Mouse (Mus musculus) heart, embryonic 14.5 days (tissue): ENCODE results near the gene C2cd4c. TPM values are rescaled to one million over a fixed set of nuclear protein-coding genes. Genes with fewer than 3 reads are reported as not detected.

Source experiments
- ATAC-seq: fragments of 200-750 bp; cut with Nextera tagmentation; 2 replicates; pipeline ENCODE4 v1.8.0; 2017; ENCODE audit warnings: low read depth, moderate TSS enrichment; ENCODE audit not compliant: insufficient number of reproducible peaks, insufficient read depth, low FRiP score
- H3K27ac ChIP-seq, 2 experiments: fragments of 200-500 bp in 1 of 2; fragments of 300-500 bp in 1 of 2; sonication (generic) in 1 of 2; replicated peaks in 1 of 2; 2 replicates each; pipeline ENCODE4 v1.5.1; 2012 to 2014; ENCODE audit warnings: low read depth in 2 of 2, low read length in 2 of 2, control low read depth in 1 of 2, mild to moderate bottlenecking in 1 of 2, mixed read lengths in 1 of 2; ENCODE audit not compliant: control insufficient read depth in 1 of 2, insufficient read depth in 1 of 2
- H3K27me3 ChIP-seq: fragments of 300-500 bp; sonication (generic); 2 replicates; pipeline ENCODE4 v1.6.1; 2014; ENCODE audit warnings: mild to moderate bottlenecking, low read length, control low read depth; ENCODE audit not compliant: control insufficient read depth, insufficient read depth
- H3K36me3 ChIP-seq: fragments of 300-500 bp; sonication (generic); 2 replicates; pipeline ENCODE4 v1.6.1; 2014; ENCODE audit warnings: mild to moderate bottlenecking, control low read depth, low read length, mixed read lengths; ENCODE audit not compliant: control insufficient read depth, insufficient read depth
- H3K4me1 ChIP-seq, 2 experiments: fragments of 200-500 bp in 1 of 2; fragments of 300-500 bp in 1 of 2; sonication (generic) in 1 of 2; 2 replicates each; pipeline ENCODE4 v1.6.1; 2012 to 2014; ENCODE audit warnings: low read length in 2 of 2, control low read depth in 1 of 2, mixed read lengths in 1 of 2; ENCODE audit not compliant: control insufficient read depth in 2 of 2, insufficient read depth in 2 of 2
- H3K4me2 ChIP-seq: fragments of 300-500 bp; sonication (generic); 2 replicates; pipeline ENCODE4 v1.6.1; 2014; ENCODE audit warnings: mild to moderate bottlenecking, low read length
- H3K4me3 ChIP-seq, 2 experiments: fragments of 200-500 bp in 1 of 2; fragments of 300-500 bp in 1 of 2; sonication (generic) in 1 of 2; 2 replicates each; pipeline ENCODE4 v1.5.1; 2012 to 2014; ENCODE audit warnings: low read length in 2 of 2, mild to moderate bottlenecking in 2 of 2, control low read depth in 1 of 2, low read depth in 1 of 2, moderate library complexity in 1 of 2; ENCODE audit not compliant: control insufficient read depth in 1 of 2, insufficient read depth in 1 of 2
- H3K9ac ChIP-seq: fragments of 300-500 bp; sonication (generic); 2 replicates; pipeline ENCODE4 v1.6.1; 2014; ENCODE audit warnings: mild to moderate bottlenecking, low read length
- H3K9me3 ChIP-seq: fragments of 300-500 bp; sonication (generic); 2 replicates; pipeline ENCODE4 v1.6.1; 2016; ENCODE audit warnings: low read length, control low read depth; ENCODE audit not compliant: control insufficient read depth
- WGBS: fragments of 180-500 bp; shearing (Covaris S2); extraction: QIAGEN DNeasy Blood & Tissue Kit; methylation state at CpG from one replicate; pipeline ENCODE4 v1.1.7; 2014; 5-methylcytosine and 5-hydroxymethylcytosine counted together
- polyA plus RNA-seq: library from polyadenylated mRNA; unstranded; fragments of >200 nt; fragmentation: Nextera tagmentation; extraction: Ambion mirVana; gene quantifications from 2 replicates; pipeline ENCODE4 v1.2.1, GENCODE M21; 2014

Gene C2cd4c
- polyA plus RNA-seq, 1 experiment from 2014 or later = not detected

- peak; percentile 54; the same call in 1 of the 2 replicates for ATAC-seq
- H3K27ac ChIP-seq = no peak overlapping the region
- no peaks in the 10 kb centered on the region for H3K36me3 ChIP-seq
- H3K4me2 ChIP-seq = no peak overlapping the region
- H3K4me3 ChIP-seq = no peak overlapping the region
- H3K9ac ChIP-seq = no peak overlapping the region
- WGBS = 16% methylated on average over 17 of the region's 17 CpGs
- H3K9me3 ChIP-seq = no peaks in the 10 kb centered on the region
- peaks cover 19% of the 10 kb centered on the region for H3K27me3 ChIP-seq
- H3K4me1 ChIP-seq = no peaks in the 10 kb centered on the region
These were observed 18.8 kb downstream of the C2cd4c start for GRCm38 (mm10) chr10:79594872-79595589.

DNA sequence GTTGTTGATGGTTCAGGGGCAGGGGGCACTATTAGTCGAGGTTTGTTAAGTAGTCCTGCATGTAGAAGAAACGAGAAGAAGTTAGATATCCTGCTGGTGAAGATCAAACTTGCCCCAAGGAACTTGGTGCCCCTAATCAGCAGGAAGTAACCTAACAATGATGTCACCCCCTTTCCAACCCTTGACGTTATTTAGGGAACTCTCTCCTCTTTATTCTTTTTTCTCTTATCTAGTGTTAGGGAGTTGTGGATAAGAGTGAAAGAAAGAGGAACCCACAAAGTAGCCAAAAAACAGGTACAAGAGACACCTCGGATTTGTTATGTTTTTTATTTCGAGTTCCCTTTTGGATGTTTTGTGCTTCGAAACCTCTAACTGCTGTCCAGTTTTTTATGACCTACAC, 19.7 kb downstream of the C2cd4c start:
- no peak overlapping the region for H3K4me2 ChIP-seq
- no peak for ATAC-seq
- H3K4me1 ChIP-seq = no peaks in the 10 kb centered on the region
- H3K9me3 ChIP-seq = no peaks in the 10 kb centered on the region
- no peak overlapping the region for H3K4me3 ChIP-seq
- 44% methylated on average over 6 of the region's 6 CpGs for WGBS
- no peak overlapping the region for H3K27ac ChIP-seq
- H3K9ac ChIP-seq = no peak overlapping the region
- peaks cover 19% of the 10 kb centered on the region for H3K27me3 ChIP-seq
- H3K36me3 ChIP-seq = no peaks in the 10 kb centered on the region

DNA sequence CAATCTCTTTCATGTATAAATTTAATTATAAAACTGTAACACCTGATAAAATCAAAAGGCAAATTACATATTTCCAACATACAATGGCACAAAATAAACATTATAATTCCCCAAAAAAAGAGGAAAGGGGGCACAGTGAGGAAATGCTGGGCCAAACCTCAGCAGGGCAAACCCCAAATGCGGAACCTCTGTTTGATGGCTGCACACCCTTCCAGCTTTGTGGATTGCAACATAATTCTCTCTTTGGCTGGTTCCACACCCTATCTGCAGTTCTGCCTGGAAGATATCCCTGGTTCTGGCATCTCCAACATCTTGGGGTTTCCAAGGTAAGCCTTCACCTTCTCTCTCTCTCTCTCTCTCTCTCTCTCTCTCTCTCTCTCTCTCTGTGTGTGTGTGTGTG, 23.1 kb downstream of the C2cd4c start:
- Histone ChIP-seq H3K4me1 (no peaks in the 10 kb centered on the region), H3K4me2 (no peak overlapping the region), H3K36me3 (no peaks in the 10 kb centered on the region), H3K27me3 (peaks cover 18% of the 10 kb centered on the region), H3K9me3 (no peaks in the 10 kb centered on the region), H3K27ac (no peak overlapping the region), H3K9ac (no peak overlapping the region), H3K4me3 (no peak overlapping the region)
- no peak for ATAC-seq
- WGBS = 100% methylated on average over 1 of the region's 1 CpGs

DNA sequence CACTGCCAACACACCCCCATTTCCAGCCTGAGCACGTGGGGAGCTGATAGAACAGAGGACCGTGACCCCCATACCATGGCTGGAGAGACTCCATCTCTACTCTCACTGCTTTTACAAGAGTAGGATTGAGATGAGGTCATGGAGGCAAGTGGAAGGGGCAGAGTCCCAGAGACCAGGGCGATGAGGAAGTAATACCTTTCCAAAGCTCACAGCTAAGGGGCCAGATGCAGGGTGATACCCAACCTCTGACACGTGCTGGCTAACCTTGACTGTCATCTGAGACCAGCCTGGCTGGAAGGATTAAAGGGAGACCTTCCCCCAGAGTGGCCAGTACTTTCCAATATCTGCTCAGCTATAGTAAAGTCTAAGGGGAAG, 26.1 kb downstream of the C2cd4c start:
- Histone ChIP-seq H3K27me3 (no peaks in the 10 kb centered on the region), H3K4me3 (no peak overlapping the region), H3K9ac (no peak overlapping the region), H3K27ac (no peak overlapping the region), H3K4me1 (no peaks in the 10 kb centered on the region), H3K36me3 (no peaks in the 10 kb centered on the region), H3K9me3 (no peaks in the 10 kb centered on the region), H3K4me2 (no peak overlapping the region)
- no peak for ATAC-seq
- WGBS = 66% methylated on average over 4 of the region's 4 CpGs

DNA sequence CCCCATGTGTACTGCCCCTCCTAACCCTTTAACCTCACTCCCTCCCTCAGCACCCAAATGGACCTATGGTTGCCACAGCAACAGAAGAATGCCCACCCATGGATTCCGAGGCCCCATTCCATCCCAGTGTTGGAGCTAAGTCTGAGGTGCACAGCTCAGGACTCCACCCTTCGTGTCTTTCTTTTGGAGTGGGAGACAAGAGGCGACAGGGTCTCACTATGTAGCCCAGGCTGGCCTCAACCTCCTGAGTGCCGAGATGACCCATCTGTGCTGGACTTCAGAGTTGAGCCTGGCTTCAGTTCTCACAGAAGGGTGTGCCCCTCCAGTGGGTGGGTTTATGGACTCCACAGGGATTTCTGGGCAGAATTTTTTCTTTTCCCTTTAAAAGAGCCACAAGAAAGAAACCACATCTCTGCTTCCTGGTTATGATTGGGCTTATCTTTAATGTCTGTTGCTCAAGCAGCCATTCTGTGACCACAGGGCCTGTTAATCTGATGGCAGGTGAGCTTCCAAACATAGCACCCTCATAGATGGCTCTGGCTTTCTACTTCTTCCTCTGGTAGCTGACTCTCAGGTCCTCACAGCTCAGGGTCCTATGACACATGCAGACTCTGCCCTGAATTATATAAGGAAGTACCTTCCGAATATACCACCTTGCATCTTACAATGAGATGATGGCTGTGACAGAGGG, 26.6 kb downstream of the C2cd4c start, which contains the start of gene Theg:
Theg (minus strand) TSS at position 271 of the 691 bp plus-strand sequence.
- WGBS = 77% methylated on average over 5 of the region's 5 CpGs
- Histone ChIP-seq H3K4me2 (no peak within 1 kb of the TSS), H3K27ac (no peak within 1 kb of the TSS), H3K9me3 (no peaks in the 10 kb centered on the region), H3K4me1 (no peaks in the 10 kb centered on the region), H3K4me3 (no peak within 1 kb of the TSS), H3K9ac (no peak within 1 kb of the TSS), H3K36me3 (no peaks in the 10 kb centered on the region), H3K27me3 (no peaks in the 10 kb centered on the region)
- no peak for ATAC-seq

DNA sequence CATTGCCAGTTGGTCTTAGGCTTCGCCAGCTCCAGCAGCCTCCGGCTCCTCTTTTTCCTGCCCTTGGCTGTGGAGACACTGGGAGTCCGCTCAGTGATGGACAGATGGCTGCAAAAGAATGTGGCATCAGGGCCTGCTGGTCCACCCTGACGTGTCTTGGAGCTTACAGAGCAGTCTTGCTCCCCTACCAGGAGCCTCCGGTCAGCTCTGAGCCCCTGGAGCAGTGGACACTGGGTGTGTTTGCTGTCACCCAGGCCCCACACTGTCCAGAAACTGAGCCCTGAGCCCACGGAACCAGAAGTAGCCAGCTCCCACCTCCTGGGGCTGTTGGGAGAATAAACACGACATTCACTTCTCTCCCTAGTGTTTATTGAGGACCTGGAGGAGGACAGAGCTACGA, 27.6 kb downstream of the C2cd4c start:
- Histone ChIP-seq H3K9ac (no peak overlapping the region), H3K4me2 (no peak overlapping the region), H3K27me3 (no peaks in the 10 kb centered on the region), H3K36me3 (no peaks in the 10 kb centered on the region), H3K9me3 (no peaks in the 10 kb centered on the region), H3K4me1 (no peaks in the 10 kb centered on the region), H3K27ac (no peak overlapping the region), H3K4me3 (no peak overlapping the region)
- WGBS = 75% methylated on average over 8 of the region's 8 CpGs
- ATAC-seq = no peak

- H3K4me3 ChIP-seq = no peak overlapping the region
- no peak overlapping the region for H3K4me2 ChIP-seq
- H3K27me3 ChIP-seq = no peaks in the 10 kb centered on the region
- WGBS = 87% methylated on average over 5 of the region's 5 CpGs
- no peaks in the 10 kb centered on the region for H3K4me1 ChIP-seq
- no peaks in the 10 kb centered on the region for H3K36me3 ChIP-seq
- no peak overlapping the region for H3K27ac ChIP-seq
- no peak for ATAC-seq
- no peak overlapping the region for H3K9ac ChIP-seq
- 0 out of 2 replicates have a peak, but pooled peaks cover 3% of the 10 kb centered on the region for H3K9me3 ChIP-seq
These were observed 28.1 kb downstream of the C2cd4c start for GRCm38 (mm10) chr10:79585723-79586122.
